Mouse (Mus musculus) neutrophil, adult 65 days (primary cell): Measurements from ENCODE around the gene Tspan31. TPM values are rescaled to one million over a fixed set of nuclear protein-coding genes. Genes with fewer than 3 reads are reported as not detected.

Source experiments
- total RNA-seq: library from RNA; stranded (reverse); gene quantifications from 2 replicates; pipeline ENCODE4 v1.2.4, GENCODE M21; 2023

The Tspan31 gene
- 21.0 and 21.9 TPM in 2 replicates for total RNA-seq

DNA sequence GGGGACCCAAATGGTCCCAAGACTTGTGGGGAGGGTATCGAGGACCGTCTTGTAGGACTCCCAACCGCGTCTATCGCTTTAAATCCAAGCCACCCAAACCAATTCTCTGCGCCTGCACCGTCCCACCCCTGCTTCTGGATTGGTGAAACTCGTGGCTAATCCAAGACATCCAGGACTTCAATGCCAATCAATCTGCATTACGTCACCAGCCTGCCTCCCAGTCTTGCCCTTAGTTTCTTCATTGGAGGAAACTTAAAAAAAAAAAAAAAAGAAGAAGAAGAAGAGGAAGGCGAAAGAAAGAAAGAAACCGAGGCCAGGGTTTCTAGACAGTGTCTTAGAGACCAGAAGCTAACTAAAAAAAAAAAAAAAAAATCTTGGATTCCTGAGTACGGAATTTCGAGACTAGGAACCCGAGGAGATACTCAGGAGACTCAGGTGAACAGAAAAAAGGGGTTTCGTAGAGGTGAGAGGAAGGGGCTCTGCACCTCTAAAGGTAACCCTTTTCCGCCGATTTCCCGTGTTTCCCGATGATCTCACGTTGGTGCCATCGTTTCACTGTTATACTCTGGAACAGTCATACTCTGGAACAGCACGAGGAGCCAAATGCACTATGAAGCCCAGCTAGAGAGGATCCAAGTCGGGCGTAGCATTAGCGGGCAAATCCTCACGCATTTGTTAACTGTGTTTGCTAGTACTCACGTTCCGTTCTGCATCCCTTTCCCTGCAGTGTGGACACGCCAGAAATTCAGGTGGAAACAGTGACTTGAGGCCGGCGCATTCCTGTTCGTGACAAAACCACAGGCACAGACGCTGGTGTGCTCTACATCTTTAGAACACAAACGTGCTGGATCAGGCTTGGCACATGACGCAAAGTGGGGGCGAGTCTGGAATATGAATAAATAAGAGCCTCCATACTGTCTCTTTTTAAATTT is at the start of gene Tspan31:
Tspan31 (minus strand) TSS at position 75 of the 932 bp plus-strand sequence.

DNA sequence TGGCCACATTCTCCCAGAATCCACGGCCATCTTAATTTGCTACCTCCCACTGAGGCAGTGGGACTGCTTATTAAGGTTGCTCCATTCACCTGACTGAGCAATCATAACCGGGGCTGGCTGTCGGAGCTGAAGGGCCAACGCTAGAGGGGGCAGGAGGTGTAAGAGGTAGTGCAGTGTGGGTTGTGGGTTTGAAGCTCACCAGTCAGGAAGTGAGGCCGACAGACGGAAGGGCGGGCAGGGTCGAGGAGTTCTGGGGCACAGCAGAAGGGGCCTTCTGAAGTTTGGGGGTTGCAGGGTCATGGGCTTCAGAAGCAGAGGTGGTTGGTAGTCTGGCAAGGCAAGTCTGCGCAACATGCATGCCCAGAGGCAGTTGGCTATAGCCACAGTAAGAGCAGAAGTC is 5.0 kb upstream of the Tspan31 start, which contains the start of gene Agap2:
Agap2 (plus strand) TSS at position 205 of the 400 bp plus-strand sequence.

DNA sequence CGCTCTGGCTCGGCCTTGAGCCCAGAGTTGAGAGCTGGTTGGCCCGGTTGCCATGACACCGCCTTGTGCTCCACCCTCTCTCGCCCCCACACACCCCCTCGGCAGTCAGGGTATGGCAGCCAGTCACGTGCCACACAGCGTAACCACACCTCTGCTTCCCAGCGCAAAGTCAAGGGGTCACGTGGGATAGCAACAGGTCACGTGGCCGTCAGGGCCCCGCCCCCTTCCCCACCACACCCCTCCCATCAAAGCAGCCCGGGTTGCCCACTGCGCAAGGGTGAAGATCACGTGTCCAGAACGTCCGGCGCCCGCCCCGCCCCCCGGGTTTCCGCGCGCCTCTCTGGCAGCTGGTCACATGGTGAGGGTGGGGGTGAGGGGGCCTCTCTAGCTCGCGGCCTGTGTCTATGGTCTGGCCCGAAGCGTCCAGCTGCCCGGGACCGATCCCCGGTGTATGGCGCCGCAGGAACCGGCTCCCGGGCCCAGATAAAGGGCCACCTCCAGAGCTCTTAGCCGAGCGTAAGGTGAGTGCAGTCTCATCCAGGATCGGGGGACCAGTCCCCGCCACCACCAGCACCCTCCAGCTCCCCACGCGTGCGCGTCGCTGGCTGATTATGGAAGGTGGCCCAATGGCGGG is 6.7 kb downstream of the Tspan31 start, which contains the start of gene Cdk4:
Cdk4 (plus strand) TSS at position 296 of the 634 bp plus-strand sequence.

DNA sequence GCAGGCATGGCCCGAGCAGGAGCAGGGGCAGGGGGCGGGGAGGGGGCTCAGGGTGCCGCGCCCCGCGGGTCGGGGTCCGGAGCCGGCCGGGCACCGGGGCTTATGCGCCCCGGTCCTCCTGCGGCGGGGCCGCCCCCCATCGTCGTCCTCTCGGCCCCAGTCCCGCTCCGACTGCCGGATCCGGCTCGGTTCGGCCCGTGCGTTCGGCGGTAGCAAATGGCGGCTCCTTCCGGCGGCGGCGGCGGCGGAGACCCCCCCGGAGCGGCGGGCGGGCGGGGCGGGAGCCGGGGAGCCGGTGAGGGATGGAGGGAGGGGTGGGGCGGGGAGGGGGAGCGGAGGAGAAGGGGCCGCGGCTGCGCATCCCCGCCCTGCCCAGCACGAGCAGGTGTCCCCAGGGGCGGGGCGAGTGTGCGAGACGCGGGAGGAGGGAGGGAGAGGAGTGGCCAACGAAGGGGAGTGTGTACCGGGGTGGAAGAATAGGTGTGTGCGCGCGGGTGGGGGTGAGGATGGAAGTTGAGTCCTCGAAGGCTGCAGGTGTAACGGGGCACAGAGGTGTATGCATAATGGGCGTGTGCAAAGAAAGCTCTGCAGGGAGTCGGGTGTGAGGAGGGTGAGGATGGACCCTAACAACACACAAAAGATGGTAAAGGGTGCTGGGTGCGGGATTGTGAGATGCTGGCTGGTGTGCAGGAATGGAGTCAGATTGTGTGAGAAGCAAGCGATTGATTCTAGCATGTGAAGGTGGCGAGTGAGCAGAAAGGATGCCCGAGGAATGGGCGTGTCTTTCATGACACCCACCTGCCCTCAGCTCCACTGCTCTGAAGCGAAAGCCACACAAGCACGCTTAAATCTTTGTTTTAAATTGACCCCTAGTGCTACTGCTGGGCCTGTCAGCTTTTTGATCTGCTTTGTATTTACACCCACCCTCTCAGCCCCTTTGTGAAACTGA is 9.8 kb downstream of the Tspan31 start, which contains the start of gene March9:
March9 (minus strand) TSS at position 217 of the 949 bp plus-strand sequence.

DNA sequence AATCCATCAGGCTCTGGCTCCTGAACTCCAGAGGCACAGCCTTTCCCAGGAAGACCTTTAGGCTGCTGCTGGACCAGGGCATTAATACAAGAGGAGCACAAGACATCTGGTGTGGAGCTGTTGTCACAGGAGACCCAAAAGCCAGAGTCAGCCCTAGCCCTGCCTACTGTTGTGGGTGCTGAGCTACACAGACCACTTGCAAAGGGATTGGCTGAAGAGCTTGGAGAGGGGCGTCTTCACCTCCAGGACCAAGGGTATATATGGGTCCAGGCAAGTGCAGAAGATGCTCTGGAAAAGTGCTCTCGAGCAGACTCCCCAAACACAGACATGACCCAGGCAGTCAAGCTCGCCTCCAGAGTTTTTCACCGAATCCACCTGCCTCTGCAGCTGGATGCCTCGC is 22.1 kb downstream of the Tspan31 start, which contains the start of gene Cyp27b1:
Cyp27b1 (plus strand) TSS at position 297 of the 400 bp plus-strand sequence.

DNA sequence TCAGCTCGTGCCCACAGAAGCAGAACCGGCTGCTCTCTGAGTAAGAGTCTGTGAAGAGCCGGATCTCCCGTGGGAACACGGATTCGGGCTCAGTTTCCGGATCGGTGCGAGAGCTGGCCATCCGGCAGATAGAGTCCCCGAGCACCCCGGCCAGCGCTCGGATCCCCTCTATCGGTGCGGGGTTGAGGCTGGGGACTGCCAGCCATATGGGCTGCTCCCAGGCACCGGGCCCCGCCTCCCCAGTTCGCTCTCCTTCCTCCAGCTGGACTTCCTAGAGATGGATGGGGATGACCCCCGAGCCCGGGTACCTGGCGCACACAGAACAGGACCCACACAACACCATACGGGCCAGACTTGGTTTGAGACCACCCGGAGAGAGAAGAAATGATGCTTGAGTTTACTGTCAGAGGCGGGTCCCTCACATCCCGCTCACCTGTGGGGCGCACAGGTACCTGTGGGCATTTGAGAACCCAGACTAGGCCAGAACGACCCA is 28.7 kb downstream of the Tspan31 start, which contains the start of the genes Mettl1 and Eef1akmt3:
Mettl1 (plus strand) TSS at position 141 of the 493 bp plus-strand sequence.
Eef1akmt3 (minus strand) TSS at position 240 of the 493 bp plus-strand sequence.

DNA sequence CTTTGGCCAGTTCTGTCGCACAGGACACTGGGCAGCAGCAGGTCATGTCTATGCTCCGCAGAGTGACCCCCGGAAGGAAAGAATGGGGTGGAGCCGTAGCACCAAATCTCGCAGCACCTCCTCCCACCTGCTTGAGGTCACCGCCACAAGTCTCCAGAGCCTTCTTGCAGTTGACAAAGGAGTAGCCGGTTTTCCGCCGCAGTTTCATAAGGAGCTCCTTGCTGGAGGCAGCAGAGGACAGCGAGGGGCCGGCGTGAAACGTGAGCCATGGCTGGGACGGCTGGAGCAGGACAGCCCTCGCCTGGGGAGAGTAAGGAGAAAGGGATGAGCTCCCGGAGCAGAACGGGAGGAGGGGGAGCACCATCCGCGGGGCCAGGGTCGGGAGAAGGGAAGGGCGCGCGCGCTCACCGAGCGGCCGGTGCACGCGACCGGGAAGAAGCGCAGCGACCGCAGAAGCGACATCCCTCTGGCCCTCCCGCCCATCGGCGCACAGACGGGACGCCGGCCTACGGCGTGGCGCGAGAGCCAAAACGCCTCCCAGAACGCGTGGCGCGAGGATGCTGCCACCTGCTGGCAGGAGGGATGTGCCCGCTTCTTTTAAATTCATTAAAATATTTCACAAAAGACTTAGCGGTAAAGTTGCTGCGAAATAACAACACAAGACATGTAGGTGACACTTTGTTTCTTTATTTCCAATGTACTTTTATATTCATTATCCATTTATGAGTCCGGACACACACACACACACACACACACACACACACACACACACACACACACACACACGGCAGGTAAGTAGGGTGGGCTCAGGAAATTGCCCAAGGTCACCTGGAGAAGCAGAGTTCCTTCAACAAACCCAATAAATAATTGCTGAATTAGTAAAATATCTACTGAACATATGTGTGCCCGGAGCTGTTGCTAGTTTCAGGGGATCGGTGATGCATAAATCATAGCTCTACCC is 39.4 kb downstream of the Tspan31 start, which contains the start of gene Tsfm:
Tsfm (minus strand) TSS at position 505 of the 961 bp plus-strand sequence.

Other genes starting within 250 kb of the Tspan31 start
- gene Atp23, start 168.9 kb downstream of the Tspan31 start, total RNA-seq, result 2.1 and 3.3 TPM in 2 replicates
- gene Ctdsp2, start 91.5 kb downstream of the Tspan31 start, total RNA-seq, result 110 and 128 TPM in 2 replicates
- 0.19 TPM in 1 of 2 replicates, not detected in the other for gene Avil, start 69.6 kb downstream of the Tspan31 start, total RNA-seq
- 8.8 and 10.2 TPM in 2 replicates for gene Tsfm, start 39.4 kb downstream of the Tspan31 start, total RNA-seq
- gene Mettl1, start 28.9 kb downstream of the Tspan31 start, total RNA-seq, result 1.9 and 3.1 TPM in 2 replicates
- gene Eef1akmt3, start 28.8 kb downstream of the Tspan31 start, total RNA-seq, result not detected in 2 replicates
- gene Cyp27b1, start 22.0 kb downstream of the Tspan31 start, total RNA-seq, result not detected in 2 replicates
- gene March9, start 10.1 kb downstream of the Tspan31 start, total RNA-seq, result not detected in 2 replicates
- gene Cdk4, start 6.7 kb downstream of the Tspan31 start, total RNA-seq, result 64.9 and 82.5 TPM in 2 replicates
- 48.7 and 56.4 TPM in 2 replicates for gene Agap2, start 5.0 kb upstream of the Tspan31 start, total RNA-seq
- gene Os9, start 50.9 kb upstream of the Tspan31 start, total RNA-seq, result 96.0 and 111 TPM in 2 replicates
- gene B4galnt1, start 95.0 kb upstream of the Tspan31 start, total RNA-seq, result 90.5 and 91.7 TPM in 2 replicates
- not detected in 2 replicates for gene Slc26a10, start 110.4 kb upstream of the Tspan31 start, total RNA-seq
- gene Arhgef25, start 119.8 kb upstream of the Tspan31 start, total RNA-seq, result not detected in 2 replicates
- 13.5 and 23.8 TPM in 2 replicates for gene Dtx3, start 125.5 kb upstream of the Tspan31 start, total RNA-seq
- gene Pip4k2c, start 141.3 kb upstream of the Tspan31 start, total RNA-seq, result 34.4 and 42.1 TPM in 2 replicates
- gene Kif5a, start 193.1 kb upstream of the Tspan31 start, total RNA-seq, result 0.07 and 0.47 TPM in 2 replicates
- 108 and 131 TPM in 2 replicates for gene Dctn2, start 196.1 kb upstream of the Tspan31 start, total RNA-seq
- 168 and 220 TPM in 2 replicates for gene Mbd6, start 218.8 kb upstream of the Tspan31 start, total RNA-seq
- 36.6 and 41.9 TPM in 2 replicates for gene Mars, start 241.5 kb upstream of the Tspan31 start, total RNA-seq